Mouse (Mus musculus) cerebellum, postnatal 10 days (tissue): Measurements from ENCODE around the gene Galnt18.
A peak's percentile ranks its signal among the peaks of the same experiment; 100 is the strongest.

Source experiments
- DNase-seq, 2 experiments: peaks; one replicate each; pipeline ENCODE4 v3.0.0; 2021; ENCODE audit warnings: mixed read lengths in 2 of 2

Gene Galnt18

GRCm38 (mm10) chr7:111779504-111780242 is at the start of gene Galnt18:
Gene Galnt18, minus strand, starts transcription at chr7:111779977.
- peak; percentile 94 to 97 for DNase-seq

- no peak for DNase-seq
Observed at GRCm38 (mm10) chr7:111827337-111827736, 47.6 kb upstream of the Galnt18 start.

- no peak for DNase-seq
Observed at GRCm38 (mm10) chr7:111813093-111813492, 33.3 kb upstream of the Galnt18 start.

- no peak for DNase-seq
Observed at GRCm38 (mm10) chr7:111811036-111811435, 31.3 kb upstream of the Galnt18 start.

GRCm38 (mm10) chr7:111809796-111810195 is 30.0 kb upstream of the Galnt18 start:
- DNase-seq = no peak

GRCm38 (mm10) chr7:111806083-111806482 is 26.3 kb upstream of the Galnt18 start:
- no peak for DNase-seq

- no peak for DNase-seq
Observed at GRCm38 (mm10) chr7:111804646-111805045, 24.9 kb upstream of the Galnt18 start.

GRCm38 (mm10) chr7:111800785-111801184 is 21.0 kb upstream of the Galnt18 start:
- DNase-seq = no peak

GRCm38 (mm10) chr7:111800120-111800519 is 20.3 kb upstream of the Galnt18 start:
- DNase-seq = no peak

- no peak for DNase-seq
Observed at GRCm38 (mm10) chr7:111799021-111799420, 19.2 kb upstream of the Galnt18 start.

GRCm38 (mm10) chr7:111797337-111798010 is 17.7 kb upstream of the Galnt18 start:
- DNase-seq = no peak

GRCm38 (mm10) chr7:111795059-111795458 is 15.3 kb upstream of the Galnt18 start:
- no peak for DNase-seq

GRCm38 (mm10) chr7:111792154-111792553 is 12.4 kb upstream of the Galnt18 start:
- DNase-seq = no peak

GRCm38 (mm10) chr7:111791347-111791746 is 11.6 kb upstream of the Galnt18 start:
- no peak for DNase-seq

- no peak for DNase-seq
Observed at GRCm38 (mm10) chr7:111787921-111788320, 8.1 kb upstream of the Galnt18 start.

GRCm38 (mm10) chr7:111785478-111785877 is 5.7 kb upstream of the Galnt18 start:
- peak; percentile 73 to 79 for DNase-seq

- peak; percentile 87 to 89 for DNase-seq
Observed at GRCm38 (mm10) chr7:111782126-111782525, 2.3 kb upstream of the Galnt18 start.

GRCm38 (mm10) chr7:111781316-111781715 is 1.5 kb upstream of the Galnt18 start:
- DNase-seq = no peak

- peak; percentile 39 to 43 for DNase-seq
Observed at GRCm38 (mm10) chr7:111778789-111779503, 831 bp downstream of the Galnt18 start.

- no peak for DNase-seq
Observed at GRCm38 (mm10) chr7:111778212-111778611, 1.6 kb downstream of the Galnt18 start.

GRCm38 (mm10) chr7:111777186-111777585 is 2.6 kb downstream of the Galnt18 start:
- DNase-seq = no peak

- no peak for DNase-seq
Observed at GRCm38 (mm10) chr7:111776160-111776559, 3.6 kb downstream of the Galnt18 start.

- no peak for DNase-seq
Observed at GRCm38 (mm10) chr7:111772398-111772797, 7.4 kb downstream of the Galnt18 start.
